Mouse (Mus musculus) liver, embryonic 13.5 days (tissue): ENCODE data around the gene Nlrp9c. TPM values are rescaled to one million over a fixed set of nuclear protein-coding genes. Genes with fewer than 3 reads are reported as not detected.
"Not testable (repeated sequence)": the region's sequence is repeated elsewhere in the genome, so short reads cannot be mapped to it uniquely, and the experiment has no call there.

Source experiments
- ATAC-seq: fragments of 200-750 bp; cut with Nextera tagmentation; 2 replicates; pipeline ENCODE4 v1.8.0; 2017; ENCODE audit warnings: low read depth, mild to moderate bottlenecking, moderate number of reproducible peaks, moderate library complexity
- DNase-seq: peaks from one replicate; pipeline ENCODE4 v3.0.0; 2022
- H3K27ac ChIP-seq: fragments of 300-500 bp; sonication (generic); 2 replicates; pipeline ENCODE4 v1.5.1; 2015; ENCODE audit warnings: moderate library complexity, mild to moderate bottlenecking, inconsistent platforms
- H3K27me3 ChIP-seq: fragments of 300-500 bp; sonication (generic); 2 replicates; pipeline ENCODE4 v1.6.1; 2015; ENCODE audit warnings: mild to moderate bottlenecking, inconsistent platforms
- H3K36me3 ChIP-seq: fragments of 300-500 bp; sonication (generic); 2 replicates; pipeline ENCODE4 v1.6.1; 2015; ENCODE audit warnings: mild to moderate bottlenecking, inconsistent platforms
- H3K4me1 ChIP-seq: fragments of 300-500 bp; sonication (generic); replicated peaks from 2 replicates; pipeline ENCODE4 v1.6.1; 2015; ENCODE audit warnings: inconsistent platforms
- H3K4me2 ChIP-seq: fragments of 300-500 bp; sonication (generic); 2 replicates; pipeline ENCODE4 v1.6.1; 2015; ENCODE audit warnings: inconsistent platforms, mild to moderate bottlenecking, moderate library complexity
- H3K4me3 ChIP-seq: fragments of 300-500 bp; sonication (generic); replicated peaks from 2 replicates; pipeline ENCODE4 v1.5.1; 2015; ENCODE audit warnings: mild to moderate bottlenecking, inconsistent platforms
- H3K9ac ChIP-seq: fragments of 300-500 bp; sonication (generic); 2 replicates; pipeline ENCODE4 v1.6.1; 2015; ENCODE audit warnings: mild to moderate bottlenecking, inconsistent platforms
- H3K9me3 ChIP-seq: fragments of 300-500 bp; sonication (generic); replicated peaks from 2 replicates; pipeline ENCODE4 v1.6.1; 2016; ENCODE audit warnings: inconsistent platforms
- WGBS: fragments of 180-500 bp; shearing (Covaris S2); methylation state at CpG from one replicate; pipeline ENCODE4 v1.1.7; 2015; ENCODE audit not compliant: insufficient replicate concordance; 5-methylcytosine and 5-hydroxymethylcytosine counted together
- polyA plus RNA-seq: library from polyadenylated mRNA; unstranded; fragments of >200 nt; fragmentation: Nextera tagmentation; extraction: Ambion mirVana; gene quantifications from 2 replicates; pipeline ENCODE4 v1.2.1, GENCODE M21; 2015

The Nlrp9c gene
- polyA plus RNA-seq, result not detected in 2 replicates

GRCm38 (mm10) chr7:26403600-26403999 lies at the start of gene Nlrp9c:
Gene Nlrp9c (minus strand): TSS chr7:26403700.
- not testable (repeated sequence) for H3K4me1 ChIP-seq, H3K27me3 ChIP-seq, ATAC-seq, H3K9ac ChIP-seq, H3K9me3 ChIP-seq, H3K4me2 ChIP-seq, DNase-seq, H3K4me3 ChIP-seq, H3K36me3 ChIP-seq, H3K27ac ChIP-seq
- WGBS, result 36% methylated on average over 2 of the region's 2 CpGs

DNA sequence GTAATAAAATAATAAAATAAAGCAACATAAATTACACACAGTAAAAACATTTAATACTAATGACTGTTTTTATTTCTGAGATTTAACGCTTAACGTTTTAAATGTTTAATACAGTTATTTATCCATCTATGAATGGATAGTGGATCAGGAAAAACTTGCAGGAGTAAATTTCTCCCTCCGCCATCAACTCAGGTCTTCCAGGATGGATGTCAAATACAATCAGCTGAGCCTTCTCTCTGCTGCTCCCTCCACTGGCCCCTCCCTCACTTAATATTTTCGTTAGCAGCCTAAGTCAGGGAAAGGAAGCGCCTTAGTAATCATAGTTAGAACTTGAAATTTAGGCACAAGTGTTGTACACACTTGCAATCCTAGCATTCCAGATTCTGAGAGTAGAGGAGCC lies 31.3 kb upstream of the Nlrp9c start, which contains the start of gene Nlrp4a:
Gene Nlrp4a (plus strand): TSS at position 301 of the 400 bp plus-strand sequence.
- ATAC-seq (no peak), DNase-seq (no peak)
- Histone ChIP-seq H3K9ac (no peak within 1 kb of the TSS), H3K9me3 (no peaks in the 10 kb centered on the region), H3K4me2 (no peak within 1 kb of the TSS), H3K27me3 (no peaks in the 10 kb centered on the region), H3K27ac (no peak within 1 kb of the TSS), H3K4me3 (no peak within 1 kb of the TSS), H3K4me1 (no peaks in the 10 kb centered on the region), H3K36me3 (no peaks in the 10 kb centered on the region)
- WGBS, result 68% methylated on average over 5 of the region's 5 CpGs

GRCm38 (mm10) chr7:26391811-26392210 lies 11.7 kb downstream of the Nlrp9c start:
- H3K27me3 ChIP-seq, H3K4me2 ChIP-seq, ATAC-seq, H3K4me1 ChIP-seq, H3K9ac ChIP-seq, H3K9me3 ChIP-seq, DNase-seq, H3K4me3 ChIP-seq, H3K27ac ChIP-seq, H3K36me3 ChIP-seq: not testable (repeated sequence)
- 67% methylated on average over 6 of the region's 6 CpGs for WGBS

DNA sequence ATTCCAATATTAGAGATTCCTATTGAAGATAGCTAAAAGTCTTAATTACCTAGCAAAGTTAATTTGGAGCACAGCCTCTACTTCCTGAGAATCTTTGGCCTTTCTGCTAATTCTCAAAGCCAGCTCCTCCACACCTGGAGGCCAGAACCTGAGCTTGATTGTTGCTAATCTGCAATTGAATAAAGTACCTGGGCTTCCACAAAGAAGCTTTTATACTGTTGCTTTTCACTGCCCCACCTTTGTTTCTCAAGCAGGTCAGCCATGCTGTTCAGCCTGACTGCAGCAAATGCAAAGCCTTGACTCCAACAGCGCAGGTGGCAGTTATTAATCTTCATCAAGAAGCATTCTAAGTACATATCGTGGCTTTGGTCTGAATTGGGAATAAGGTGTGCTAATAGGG lies 12.4 kb downstream of the Nlrp9c start:
- not testable (repeated sequence) for DNase-seq, H3K4me1 ChIP-seq, H3K36me3 ChIP-seq, H3K27me3 ChIP-seq, H3K9me3 ChIP-seq, H3K4me3 ChIP-seq, H3K4me2 ChIP-seq, H3K27ac ChIP-seq, H3K9ac ChIP-seq, ATAC-seq
- WGBS, result 52% methylated on average over 2 of the region's 2 CpGs

DNA sequence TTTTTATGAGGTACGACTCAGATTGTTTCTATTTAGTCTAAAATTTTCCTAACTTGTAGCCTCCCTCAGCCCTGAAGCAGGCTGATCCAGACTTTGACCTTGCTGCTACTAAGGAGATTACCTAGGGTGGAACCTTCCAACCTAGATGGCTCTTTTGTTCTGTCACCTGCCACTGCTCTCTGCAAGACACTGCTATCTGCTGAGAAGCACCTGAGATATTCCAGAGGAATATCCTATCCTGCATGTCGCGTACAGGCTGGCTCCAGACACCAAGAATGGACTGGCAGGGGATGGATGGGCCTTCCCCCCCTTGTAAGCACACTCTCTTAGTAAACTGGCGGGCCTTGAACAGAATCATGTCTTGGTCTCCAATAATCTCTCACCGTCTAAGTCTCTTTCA lies 16.8 kb downstream of the Nlrp9c start:
- not testable (repeated sequence) for H3K4me2 ChIP-seq, H3K4me1 ChIP-seq, H3K27me3 ChIP-seq, H3K27ac ChIP-seq, DNase-seq, H3K9ac ChIP-seq, H3K4me3 ChIP-seq, H3K36me3 ChIP-seq, H3K9me3 ChIP-seq, ATAC-seq
- 62% methylated on average over 5 of the region's 5 CpGs for WGBS

DNA sequence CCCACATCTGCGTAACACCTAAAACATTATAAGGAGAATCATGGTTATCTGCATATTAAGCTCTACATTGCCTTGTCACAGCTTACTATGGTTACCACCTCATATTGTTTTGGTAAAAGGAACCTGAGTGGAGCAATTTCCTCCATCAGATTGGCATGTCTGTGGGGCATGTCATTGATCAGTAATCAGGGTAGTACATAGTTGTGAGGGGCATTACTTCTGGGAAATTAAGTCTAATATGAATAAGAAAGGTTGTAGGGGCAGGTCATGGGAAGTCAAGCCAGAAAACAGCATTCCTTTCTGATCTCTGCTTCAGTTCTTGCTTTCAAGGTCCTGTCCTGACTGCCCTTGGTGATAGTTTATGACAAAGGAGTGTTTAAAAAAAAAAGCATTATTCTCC lies 22.7 kb downstream of the Nlrp9c start:
- WGBS, result 76% methylated on average over 1 of the region's 1 CpGs

DNA sequence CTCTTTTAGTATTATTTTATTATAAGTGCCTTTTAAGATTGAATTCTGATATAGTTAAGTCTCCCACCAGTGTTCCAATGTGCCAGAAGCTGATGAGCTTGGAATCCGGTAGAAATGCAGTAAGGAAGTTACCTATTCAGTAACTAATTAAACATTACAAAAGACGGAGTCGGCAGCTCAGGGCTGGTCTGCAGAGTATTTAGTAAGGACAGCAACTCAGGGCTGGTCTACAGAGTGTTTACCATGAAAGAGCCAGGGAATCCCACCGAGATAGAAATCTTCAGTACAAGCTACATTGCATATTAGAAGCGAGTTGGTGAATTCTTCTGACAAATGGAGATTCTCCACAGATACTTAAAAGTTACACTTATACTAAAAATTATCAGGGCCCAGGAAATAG lies 30.3 kb downstream of the Nlrp9c start:
- ATAC-seq, H3K9me3 ChIP-seq, DNase-seq, H3K4me3 ChIP-seq, H3K9ac ChIP-seq, H3K4me2 ChIP-seq, H3K36me3 ChIP-seq, H3K27ac ChIP-seq, H3K27me3 ChIP-seq, H3K4me1 ChIP-seq: not testable (repeated sequence)
- WGBS, result 65% methylated on average over 5 of the region's 5 CpGs

More for the DNA sequence above, 22.7 kb downstream of the Nlrp9c start:
- DNase-seq (no peak), ATAC-seq (no peak)
- H3K9me3 ChIP-seq, result no peaks in the 10 kb centered on the region
- no peak overlapping the region for H3K4me2 ChIP-seq
- H3K4me1 ChIP-seq, result no peaks in the 10 kb centered on the region
- H3K4me3 ChIP-seq, result no peak overlapping the region
- H3K9ac ChIP-seq, result no peak overlapping the region
- no peaks in the 10 kb centered on the region for H3K36me3 ChIP-seq
- H3K27ac ChIP-seq, result no peak overlapping the region
- H3K27me3 ChIP-seq, result no peaks in the 10 kb centered on the region

- H3K4me3 ChIP-seq, H3K9me3 ChIP-seq, H3K9ac ChIP-seq, DNase-seq, H3K4me2 ChIP-seq, H3K27me3 ChIP-seq, H3K36me3 ChIP-seq, H3K4me1 ChIP-seq, H3K27ac ChIP-seq, ATAC-seq: not testable (repeated sequence)
- 68% methylated on average over 6 of the region's 6 CpGs for WGBS
Measured at GRCm38 (mm10) chr7:26356719-26357118, 46.8 kb downstream of the Nlrp9c start.

DNA sequence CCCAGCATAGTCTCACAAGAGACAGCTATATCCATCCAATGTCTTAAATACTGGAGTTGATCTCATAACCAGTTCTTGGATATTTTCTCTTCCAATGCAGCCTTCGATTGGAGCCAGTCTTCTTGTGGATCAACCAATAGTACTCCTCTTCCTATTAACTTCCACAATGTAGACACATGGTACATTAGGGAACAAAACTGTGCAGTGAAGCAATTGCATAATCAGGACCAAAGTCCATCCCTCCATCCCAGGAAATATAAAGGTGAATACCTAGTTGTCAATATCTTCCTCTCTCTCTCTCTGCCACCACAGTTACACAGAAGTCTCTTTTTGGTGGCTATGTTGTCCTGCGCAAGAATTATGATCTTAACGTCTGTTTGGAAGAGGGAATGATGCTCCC lies 51.2 kb downstream of the Nlrp9c start:
- not testable (repeated sequence) for H3K4me1 ChIP-seq, H3K27me3 ChIP-seq, DNase-seq, H3K36me3 ChIP-seq, H3K4me3 ChIP-seq, H3K4me2 ChIP-seq, H3K9ac ChIP-seq, ATAC-seq, H3K27ac ChIP-seq, H3K9me3 ChIP-seq
- 46% methylated on average over 3 of the region's 3 CpGs for WGBS

GRCm38 (mm10) chr7:26350177-26350576 lies 53.3 kb downstream of the Nlrp9c start:
- H3K4me1 ChIP-seq, result not testable (repeated sequence)

DNA sequence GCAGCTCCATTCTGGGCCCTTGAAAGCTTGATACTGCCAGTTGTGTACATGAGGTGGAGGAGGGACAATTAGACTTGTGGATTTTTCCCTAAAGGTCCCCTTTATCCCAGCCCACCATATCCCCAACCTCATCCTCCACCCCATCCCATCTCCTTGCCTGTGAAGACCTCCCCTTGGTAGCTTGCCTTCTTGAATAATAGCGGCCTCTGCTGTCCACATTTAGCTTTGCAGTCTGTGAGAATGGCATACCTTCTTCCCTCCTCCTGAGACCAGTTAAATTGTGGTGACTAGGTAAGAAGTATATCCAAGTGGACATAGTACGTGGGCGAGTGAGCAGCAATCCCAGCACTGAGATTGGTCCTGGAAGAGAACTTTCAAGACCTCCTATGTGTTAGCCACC lies 83.1 kb downstream of the Nlrp9c start:
- H3K27me3 ChIP-seq, H3K4me1 ChIP-seq, H3K9me3 ChIP-seq, H3K4me3 ChIP-seq, H3K27ac ChIP-seq, DNase-seq, H3K9ac ChIP-seq, H3K4me2 ChIP-seq, H3K36me3 ChIP-seq, ATAC-seq: not testable (repeated sequence)
- 46% methylated on average over 3 of the region's 3 CpGs for WGBS

More at GRCm38 (mm10) chr7:26350177-26350576, 53.3 kb downstream of the Nlrp9c start:
- not testable (repeated sequence) for H3K9ac ChIP-seq, H3K9me3 ChIP-seq, H3K4me2 ChIP-seq, H3K27ac ChIP-seq, H3K27me3 ChIP-seq, DNase-seq, ATAC-seq, H3K36me3 ChIP-seq, H3K4me3 ChIP-seq

DNA sequence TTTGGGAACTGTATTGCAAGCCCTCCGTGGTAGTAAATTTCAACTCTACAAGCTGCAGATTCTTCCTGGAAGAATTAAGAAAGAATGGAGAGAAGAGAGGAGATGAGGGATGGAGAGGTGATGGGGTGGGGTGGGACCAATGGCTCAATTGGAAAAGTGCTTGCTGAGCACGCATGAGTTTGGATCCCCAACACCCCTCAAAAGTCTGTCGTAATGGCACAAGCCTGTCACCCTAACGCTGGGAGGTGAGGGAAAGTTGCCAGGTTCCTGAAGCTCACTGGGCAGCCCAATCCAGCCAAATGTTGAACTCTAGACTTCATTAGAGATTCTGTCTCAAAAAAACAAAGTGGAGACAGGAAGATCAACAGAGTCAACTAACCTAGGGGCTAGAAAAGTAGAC lies 87.7 kb downstream of the Nlrp9c start:
- not testable (repeated sequence) for H3K4me3 ChIP-seq, H3K4me1 ChIP-seq, H3K27ac ChIP-seq, H3K9me3 ChIP-seq, ATAC-seq, H3K9ac ChIP-seq, H3K4me2 ChIP-seq, H3K27me3 ChIP-seq, DNase-seq, H3K36me3 ChIP-seq
- 68% methylated on average over 4 of the region's 4 CpGs for WGBS
